Mouse (Mus musculus): Measurements from ENCODE around the gene Hectd1. TPM values are rescaled to one million over a fixed set of nuclear protein-coding genes. Genes with fewer than 3 reads are reported as not detected.

The Hectd1 gene
- polyA plus RNA-seq, 1 experiment from 2014 or later, result 41.5 TPM

- ATAC-seq (ENCODE audit: low FRiP score, low read depth), result no peak
- Histone ChIP-seq H3K27me3 (no peaks in the 10 kb centered on the region), H3K9ac (replicated peaks) (no peak overlapping the region), H3K9me3 (no peaks in the 10 kb centered on the region), H3K4me1 (no peaks in the 10 kb centered on the region), H3K27ac (replicated peaks) (no peak overlapping the region), H3K4me3 (no peak overlapping the region), H3K36me3 (peaks cover 65% of the 10 kb centered on the region), H3K4me2 (replicated peaks) (no peak overlapping the region)
- WGBS, result 74% methylated on average over 6 of the region's 6 CpGs
Observed at GRCm38 (mm10) chr12:51744957-51745356, 84.4 kb downstream of the Hectd1 start.

- Histone ChIP-seq H3K9me3 (no peaks in the 10 kb centered on the region), H3K9ac (replicated peaks) (no peak overlapping the region), H3K4me3 (no peak overlapping the region), H3K4me2 (replicated peaks) (no peak overlapping the region), H3K36me3 (peaks cover 41% of the 10 kb centered on the region), H3K27ac (replicated peaks) (no peak overlapping the region), H3K27me3 (no peaks in the 10 kb centered on the region), H3K4me1 (no peaks in the 10 kb centered on the region)
- no peak for ATAC-seq (ENCODE audit: low FRiP score, low read depth)
- 83% methylated on average over 6 of the region's 6 CpGs for WGBS
Observed at GRCm38 (mm10) chr12:51741690-51742089, 87.6 kb downstream of the Hectd1 start.

GRCm38 (mm10) chr12:51736807-51737206 is 92.5 kb downstream of the Hectd1 start:
- Histone ChIP-seq H3K27me3 (no peaks in the 10 kb centered on the region), H3K36me3 (peaks cover 4% of the 10 kb centered on the region), H3K9ac (replicated peaks) (no peak overlapping the region), H3K4me1 (peaks cover 3% of the 10 kb centered on the region; the same call in 1 of the 2 replicates), H3K4me2 (replicated peaks) (no peak overlapping the region), H3K9me3 (no peaks in the 10 kb centered on the region), H3K27ac (replicated peaks) (no peak overlapping the region), H3K4me3 (no peak overlapping the region)
- no peak for ATAC-seq (ENCODE audit: low FRiP score, low read depth)
- WGBS, result 28% methylated on average over 1 of the region's 1 CpGs

- WGBS, result 62% methylated on average over 3 of the region's 3 CpGs
- H3K4me2 ChIP-seq (replicated peaks), result no peak overlapping the region
- H3K9me3 ChIP-seq, result no peaks in the 10 kb centered on the region
- H3K4me3 ChIP-seq, result no peak overlapping the region
- H3K4me1 ChIP-seq, result peaks cover 3% of the 10 kb centered on the region; the same call in 1 of the 2 replicates
- H3K36me3 ChIP-seq, result no peaks in the 10 kb centered on the region
- 0 out of 2 replicates have a peak overlapping the region, but pooled peaks have one; percentile 30 for H3K27ac ChIP-seq (replicated peaks)
- ATAC-seq (ENCODE audit: low FRiP score, low read depth), result no peak
- no peaks in the 10 kb centered on the region for H3K27me3 ChIP-seq
- H3K9ac ChIP-seq (replicated peaks), result no peak overlapping the region
Observed at GRCm38 (mm10) chr12:51736381-51736780, 93.0 kb downstream of the Hectd1 start.

- peaks cover 3% of the 10 kb centered on the region; the same call in 1 of the 2 replicates for H3K36me3 ChIP-seq
- H3K4me2 ChIP-seq (replicated peaks), result no peak overlapping the region
- H3K27ac ChIP-seq (replicated peaks), result no peak overlapping the region
- no peaks in the 10 kb centered on the region for H3K27me3 ChIP-seq
- H3K9ac ChIP-seq (replicated peaks), result no peak overlapping the region
- ATAC-seq (ENCODE audit: low FRiP score, low read depth), result no peak
- WGBS, result 72% methylated on average over 7 of the region's 7 CpGs
- H3K4me3 ChIP-seq, result no peak overlapping the region
- peaks cover 3% of the 10 kb centered on the region; the same call in 1 of the 2 replicates for H3K4me1 ChIP-seq
- no peaks in the 10 kb centered on the region for H3K9me3 ChIP-seq
Observed at GRCm38 (mm10) chr12:51735840-51736271, 93.5 kb downstream of the Hectd1 start.

- no peak overlapping the region for H3K4me2 ChIP-seq (replicated peaks)
- peaks cover 3% of the 10 kb centered on the region; the same call in 1 of the 2 replicates for H3K4me1 ChIP-seq
- H3K36me3 ChIP-seq, result peaks cover 7% of the 10 kb centered on the region; the same call in 1 of the 2 replicates
- no peak overlapping the region for H3K4me3 ChIP-seq
- 82% methylated on average over 14 of the region's 14 CpGs for whole genome bisulfite sequencing
- ATAC-seq (ENCODE audit: low FRiP score, low read depth), result no peak
- no peaks in the 10 kb centered on the region for H3K9me3 ChIP-seq
- no peak overlapping the region for H3K9ac ChIP-seq (replicated peaks)
- no peaks in the 10 kb centered on the region for H3K27me3 ChIP-seq
- H3K27ac ChIP-seq (replicated peaks), result no peak overlapping the region
Observed at GRCm38 (mm10) chr12:51734605-51735211, 94.6 kb downstream of the Hectd1 start.

GRCm38 (mm10) chr12:51729827-51730226 is 99.5 kb downstream of the Hectd1 start:
- H3K9me3 ChIP-seq, result no peaks in the 10 kb centered on the region
- no peak overlapping the region for H3K4me3 ChIP-seq
- no peak overlapping the region for H3K27ac ChIP-seq (replicated peaks)

GRCm38 (mm10) chr12:51729058-51729457 is 100.3 kb downstream of the Hectd1 start:
- WGBS, result 79% methylated on average over 11 of the region's 11 CpGs
- H3K27me3 ChIP-seq, result no peaks in the 10 kb centered on the region
- H3K4me1 ChIP-seq, result no peaks in the 10 kb centered on the region
- no peak overlapping the region for H3K4me2 ChIP-seq (replicated peaks)
- no peak overlapping the region for H3K4me3 ChIP-seq
- ATAC-seq (ENCODE audit: low FRiP score, low read depth), result no peak
- H3K36me3 ChIP-seq, result peaks cover 11% of the 10 kb centered on the region
- no peak overlapping the region for H3K9ac ChIP-seq (replicated peaks)
- no peaks in the 10 kb centered on the region for H3K9me3 ChIP-seq
- no peak overlapping the region for H3K27ac ChIP-seq (replicated peaks)

More at GRCm38 (mm10) chr12:51729827-51730226, 99.5 kb downstream of the Hectd1 start:
- ATAC-seq (ENCODE audit: low FRiP score, low read depth), result no peak
- 95% methylated on average over 9 of the region's 9 CpGs for WGBS
- H3K27me3 ChIP-seq, result no peaks in the 10 kb centered on the region
- no peak overlapping the region for H3K9ac ChIP-seq (replicated peaks)
- H3K4me2 ChIP-seq (replicated peaks), result no peak overlapping the region
- H3K36me3 ChIP-seq, result peaks cover 10% of the 10 kb centered on the region
- no peaks in the 10 kb centered on the region for H3K4me1 ChIP-seq

GRCm38 (mm10) chr12:51721836-51722235 is 107.5 kb downstream of the Hectd1 start:
- WGBS, result 93% methylated on average over 8 of the region's 8 CpGs
- H3K4me2 ChIP-seq (replicated peaks), result no peak overlapping the region
- no peaks in the 10 kb centered on the region for H3K4me1 ChIP-seq
- ATAC-seq (ENCODE audit: low FRiP score, low read depth), result no peak
- no peak overlapping the region for H3K9ac ChIP-seq (replicated peaks)
- H3K36me3 ChIP-seq, result peaks cover 22% of the 10 kb centered on the region
- no peak overlapping the region for H3K4me3 ChIP-seq
- no peak overlapping the region for H3K27ac ChIP-seq (replicated peaks)
- H3K9me3 ChIP-seq, result no peaks in the 10 kb centered on the region
- H3K27me3 ChIP-seq, result no peaks in the 10 kb centered on the region

GRCm38 (mm10) chr12:51718617-51719016 is 110.7 kb downstream of the Hectd1 start:
- Histone ChIP-seq H3K27me3 (no peaks in the 10 kb centered on the region), H3K4me3 (no peak overlapping the region), H3K4me1 (no peaks in the 10 kb centered on the region), H3K4me2 (replicated peaks) (no peak overlapping the region), H3K9ac (replicated peaks) (no peak overlapping the region), H3K9me3 (no peaks in the 10 kb centered on the region), H3K36me3 (peaks cover 13% of the 10 kb centered on the region), H3K27ac (replicated peaks) (no peak overlapping the region)
- WGBS, result 94% methylated on average over 6 of the region's 6 CpGs
- no peak for ATAC-seq (ENCODE audit: low FRiP score, low read depth)

GRCm38 (mm10) chr12:51712685-51713084 is 116.7 kb downstream of the Hectd1 start:
- H3K36me3 ChIP-seq, result no peaks in the 10 kb centered on the region
- no peak overlapping the region for H3K4me2 ChIP-seq (replicated peaks)
- no peak overlapping the region for H3K4me3 ChIP-seq
- H3K27ac ChIP-seq (replicated peaks), result no peak overlapping the region
- H3K27me3 ChIP-seq, result no peaks in the 10 kb centered on the region
- no peak for ATAC-seq (ENCODE audit: low FRiP score, low read depth)
- 79% methylated on average over 1 of the region's 1 CpGs for WGBS
- H3K9me3 ChIP-seq, result no peaks in the 10 kb centered on the region
- H3K9ac ChIP-seq (replicated peaks), result no peak overlapping the region
- H3K4me1 ChIP-seq, result no peaks in the 10 kb centered on the region; the same call in 1 of the 2 replicates

- no peak for ATAC-seq (ENCODE audit: low FRiP score, low read depth)
- H3K9me3 ChIP-seq, result no peaks in the 10 kb centered on the region
- H3K4me2 ChIP-seq (replicated peaks), result no peak overlapping the region
- no peaks in the 10 kb centered on the region for H3K27me3 ChIP-seq
- H3K27ac ChIP-seq (replicated peaks), result no peak overlapping the region
- 0 out of 2 replicates have a peak, but pooled peaks cover 3% of the 10 kb centered on the region for H3K36me3 ChIP-seq
- H3K4me3 ChIP-seq, result no peak overlapping the region
- no peak overlapping the region for H3K9ac ChIP-seq (replicated peaks)
- no peaks in the 10 kb centered on the region; the same call in 1 of the 2 replicates for H3K4me1 ChIP-seq
- 83% methylated on average over 5 of the region's 5 CpGs for WGBS
Observed at GRCm38 (mm10) chr12:51710154-51710553, 119.2 kb downstream of the Hectd1 start.

Data from midbrain, embryonic 12.5 days (tissue).